Mouse (Mus musculus) frontal cortex, postnatal 10 days (tissue): ENCODE measurements around the gene Wdr59.

Experiments used
- DNase-seq, 2 experiments: peaks; one replicate each; pipeline ENCODE4 v3.0.0; 2022; ENCODE audit warnings: low spot score in 2 of 2, mixed read lengths in 1 of 2

Gene Wdr59

DNA sequence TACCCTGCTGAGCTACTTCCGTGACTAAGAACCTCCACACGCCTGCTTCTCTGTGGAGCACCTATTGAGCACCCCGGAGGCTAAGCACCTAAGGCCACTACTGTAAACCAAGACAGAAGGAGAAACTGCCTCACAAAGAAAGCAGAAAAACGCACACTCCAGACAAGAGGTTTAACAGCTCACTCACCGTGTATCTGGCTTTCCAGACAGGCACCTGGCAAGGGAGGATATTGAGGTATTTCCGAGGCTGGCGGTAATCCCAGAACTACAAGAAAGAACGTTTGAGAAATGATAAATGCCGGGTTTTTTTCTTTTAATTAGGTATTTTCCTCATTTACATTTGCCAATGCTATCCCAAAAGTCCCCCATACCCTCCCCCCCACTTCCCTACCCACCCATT lies 29.4 kb downstream of the Wdr59 start:
- DNase-seq, result no peak

DNA sequence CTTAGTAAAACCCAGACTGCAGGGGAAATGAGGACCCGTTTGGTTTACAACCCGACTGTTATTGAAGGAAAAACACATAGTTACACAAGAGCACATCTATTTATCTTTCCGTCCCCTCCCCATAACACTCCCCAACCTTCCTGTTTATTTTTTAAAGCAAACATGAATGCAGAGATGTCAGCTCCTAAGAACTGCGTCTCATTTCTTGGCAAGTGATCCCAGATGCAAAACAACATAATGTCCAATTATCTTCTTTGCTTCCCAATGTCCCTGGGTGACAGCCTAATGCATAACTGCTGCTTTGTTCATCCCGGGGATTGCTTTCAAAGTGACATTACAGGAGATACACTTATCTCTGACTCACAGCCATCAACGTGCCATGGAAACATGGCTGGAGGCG lies 30.7 kb downstream of the Wdr59 start:
- no peak for DNase-seq

DNA sequence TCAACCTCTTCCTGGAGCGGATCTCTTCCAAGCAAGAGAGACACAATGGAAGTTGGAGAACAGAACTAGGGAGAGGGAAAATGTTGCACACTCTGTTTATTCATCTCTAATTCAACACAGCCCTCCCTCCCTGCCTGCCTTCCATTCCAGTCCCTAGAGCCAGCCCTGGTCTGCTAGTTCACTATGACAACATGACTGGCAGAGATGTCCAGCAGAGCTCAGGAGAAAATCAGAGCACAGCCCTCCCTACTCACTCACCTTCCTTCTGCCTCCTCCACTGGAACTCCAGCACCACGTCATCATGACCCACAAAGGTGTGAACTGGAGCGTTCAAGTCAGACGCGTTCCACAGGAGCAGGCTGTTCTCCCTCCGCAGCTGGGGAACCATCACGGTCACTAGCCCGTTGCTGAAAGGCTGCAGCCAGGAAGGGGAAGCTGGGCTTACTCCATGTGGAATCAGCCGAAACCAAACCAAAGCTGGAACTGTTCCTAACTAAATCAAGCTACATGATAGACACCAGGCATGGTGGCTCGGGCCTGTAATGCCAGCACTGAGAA lies 31.8 kb downstream of the Wdr59 start:
- no peak for DNase-seq

- DNase-seq, result no peak
Observed at GRCm38 (mm10) chr8:111480691-111481090, 41.2 kb downstream of the Wdr59 start.

- no peak for DNase-seq
Observed at GRCm38 (mm10) chr8:111477761-111478465, 44.0 kb downstream of the Wdr59 start.

DNA sequence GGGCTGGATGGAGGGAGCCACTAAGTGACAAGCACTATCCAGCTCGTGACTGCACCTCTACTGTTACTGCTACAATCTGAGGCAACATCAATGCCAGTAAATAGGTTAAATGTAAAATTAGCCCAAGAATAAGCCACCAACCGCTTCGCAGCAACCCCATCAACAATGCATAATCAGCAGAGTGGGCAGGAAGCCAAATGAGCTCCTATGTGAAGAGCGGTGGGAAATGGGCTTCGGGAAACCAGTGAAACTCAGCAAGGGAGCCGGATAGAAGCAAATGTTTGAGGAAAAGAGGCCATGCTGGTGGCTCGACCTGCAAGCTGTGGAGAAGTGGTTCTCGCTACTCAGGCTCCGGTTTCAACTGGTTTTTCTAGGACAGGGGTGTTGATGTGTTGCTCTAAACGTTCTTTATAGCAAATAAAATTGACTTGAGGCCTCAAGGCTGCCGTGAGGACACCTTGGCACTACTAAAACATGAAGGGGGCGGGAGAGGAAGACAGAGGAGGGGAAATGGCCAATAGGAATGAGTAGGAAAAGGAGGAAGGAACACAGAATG lies 50.3 kb downstream of the Wdr59 start:
- no peak for DNase-seq

- no peak for DNase-seq
Observed at GRCm38 (mm10) chr8:111469013-111469412, 52.9 kb downstream of the Wdr59 start.

DNA sequence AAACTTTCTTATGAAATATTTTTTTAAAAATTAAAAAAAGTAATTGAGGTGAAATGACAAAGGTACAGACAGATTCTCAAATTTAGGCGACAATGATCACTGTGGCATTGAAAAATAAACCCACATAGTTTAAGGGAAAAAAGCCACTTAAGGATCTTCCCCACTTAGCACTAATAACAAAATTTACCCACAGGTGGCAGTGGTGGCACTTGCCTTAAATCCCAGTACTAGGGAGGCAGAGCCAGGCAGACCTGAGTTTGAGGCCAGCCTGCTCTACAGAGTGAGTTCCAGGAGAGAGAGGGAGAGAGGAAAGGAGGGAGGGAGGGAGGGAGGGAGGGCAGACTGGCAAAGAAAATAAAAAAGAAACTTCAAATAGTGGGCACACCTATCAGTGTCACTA lies 56.6 kb downstream of the Wdr59 start:
- DNase-seq, result no peak

DNA sequence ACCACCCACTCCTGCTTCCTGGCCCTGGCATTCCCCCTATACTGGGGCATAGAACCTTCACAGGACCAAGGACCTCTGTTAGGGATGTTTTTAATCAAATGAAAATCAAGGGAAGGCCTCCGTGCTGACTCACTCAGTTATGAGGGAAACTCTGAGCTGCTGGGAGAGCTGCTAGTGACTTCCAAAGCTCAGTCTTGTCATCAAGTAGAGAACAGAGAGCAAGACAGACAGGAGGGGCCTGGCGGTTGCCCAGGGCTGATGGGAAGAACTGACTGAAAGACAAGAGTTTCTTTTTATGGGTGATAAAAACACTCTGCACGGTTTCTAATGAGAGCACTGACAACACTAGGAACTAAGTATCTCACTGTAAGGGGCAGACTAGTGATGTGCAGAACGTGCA lies 57.4 kb downstream of the Wdr59 start:
- no peak for DNase-seq

DNA sequence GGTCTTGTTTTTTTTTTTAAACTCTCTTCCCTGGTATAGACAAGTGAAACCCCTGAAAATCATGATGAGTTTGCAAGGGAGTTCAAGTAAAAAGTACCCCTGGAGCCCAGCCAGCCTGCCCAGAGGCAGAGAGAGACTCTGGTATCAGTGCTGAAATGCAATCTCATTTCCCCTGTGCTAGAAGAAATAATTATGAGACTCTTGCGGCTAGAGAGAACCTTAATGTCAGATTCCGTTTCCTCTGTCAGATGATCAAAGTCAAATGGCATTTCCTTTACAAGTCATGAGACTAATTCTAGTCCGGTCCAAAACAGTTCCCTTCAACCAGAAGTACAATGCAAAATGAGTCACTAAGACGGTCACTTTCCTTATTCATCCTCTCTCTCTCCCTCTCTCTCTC lies 72.2 kb downstream of the Wdr59 start:
- DNase-seq, result no peak

GRCm38 (mm10) chr8:111445960-111446660 lies 75.8 kb downstream of the Wdr59 start:
- DNase-seq, result no peak

DNA sequence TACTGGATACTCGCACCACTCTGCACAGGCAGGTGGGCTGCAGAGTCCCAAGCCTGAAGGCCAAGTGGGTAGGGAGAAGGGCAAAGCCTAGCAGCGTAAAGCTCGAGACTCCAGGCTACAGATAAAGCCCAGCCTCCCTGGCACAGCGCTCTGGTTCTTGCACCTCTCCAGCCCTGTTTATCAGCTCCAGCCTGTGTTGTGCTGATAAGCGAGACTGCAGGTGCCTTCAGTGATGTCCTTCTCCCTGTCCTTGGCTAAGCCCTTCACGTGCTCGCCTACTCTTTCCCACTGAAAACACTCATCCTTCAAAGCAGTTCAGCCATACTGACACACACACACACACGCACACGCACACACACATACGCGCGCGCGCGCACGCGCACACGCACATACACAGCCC lies 76.3 kb downstream of the Wdr59 start:
- DNase-seq, result no peak

- no peak for DNase-seq
Observed at GRCm38 (mm10) chr8:111444245-111444644, 77.6 kb downstream of the Wdr59 start.

DNA sequence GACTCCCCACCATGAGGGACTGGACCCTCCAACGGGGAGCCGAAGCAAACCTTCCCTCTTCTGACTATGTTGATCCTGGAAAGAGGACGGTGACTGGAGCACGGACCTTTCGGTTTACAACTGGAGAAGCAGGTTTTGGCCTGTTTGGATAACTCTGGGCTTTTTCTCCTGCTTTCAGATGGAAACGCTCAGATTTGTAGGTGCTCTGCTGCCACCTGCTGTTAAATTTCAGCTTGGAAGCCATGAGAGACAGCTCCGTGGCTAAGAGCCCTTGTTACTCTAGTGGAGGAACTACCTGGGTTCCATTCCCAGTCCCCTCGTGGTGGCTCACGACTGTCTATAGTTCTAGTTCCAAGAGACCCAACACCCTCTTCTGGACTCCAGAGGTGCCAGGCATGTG lies 82.7 kb downstream of the Wdr59 start:
- peak; percentile 31 to 75 for DNase-seq

DNA sequence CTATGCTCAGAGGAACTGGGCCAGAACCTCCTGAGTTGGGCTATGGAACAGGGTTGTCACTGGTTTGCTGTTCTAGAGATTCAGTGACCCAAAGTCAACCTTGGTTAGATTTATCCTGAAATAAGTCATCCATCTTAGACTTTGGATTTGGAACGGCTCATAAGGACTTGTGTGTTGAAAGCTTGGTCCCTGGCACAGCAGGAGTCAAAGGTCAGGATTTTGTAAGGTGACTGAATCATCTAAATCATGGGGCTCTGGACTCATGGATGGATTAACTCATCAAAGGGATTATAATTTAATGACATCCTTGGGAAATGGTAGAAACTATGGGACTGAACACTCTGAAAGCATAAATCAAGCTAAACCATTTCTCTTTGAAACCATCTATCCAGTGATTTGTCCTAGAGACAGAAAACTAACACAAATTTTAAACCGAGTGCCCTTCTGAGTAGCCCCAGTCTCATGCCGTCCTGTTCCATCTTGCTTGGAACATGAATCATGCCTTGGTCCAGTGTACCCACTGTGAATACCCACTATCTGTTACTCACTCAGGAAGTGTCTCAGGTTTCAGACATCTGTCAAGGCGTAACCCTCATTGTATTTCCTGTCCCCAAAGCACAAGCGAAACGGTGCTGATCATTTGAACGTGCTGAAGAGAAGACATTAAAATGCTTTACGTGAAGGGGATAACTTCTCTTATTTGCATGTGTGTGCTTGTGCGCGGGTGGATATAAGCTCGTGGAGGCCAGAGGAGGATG lies 86.6 kb downstream of the Wdr59 start:
- DNase-seq, result no peak

DNA sequence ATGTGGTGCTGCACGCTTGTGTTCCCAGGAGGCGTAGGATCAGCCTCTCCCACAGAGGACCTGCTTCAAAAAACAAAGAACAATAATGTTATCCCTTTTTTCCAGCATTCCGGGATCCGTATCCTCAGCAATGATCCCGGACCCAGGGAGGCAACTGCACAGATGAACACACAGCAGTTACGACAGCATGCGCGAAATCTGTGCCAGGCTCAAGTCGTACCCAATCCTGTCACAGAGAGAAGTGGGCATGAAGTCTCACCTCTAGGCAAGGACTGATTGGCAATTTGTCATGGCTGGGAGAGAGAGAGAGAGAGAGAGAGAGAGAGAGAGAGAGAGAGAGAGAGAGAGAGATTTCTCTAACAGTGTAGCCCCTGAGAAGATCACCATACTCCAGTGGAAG lies 97.2 kb downstream of the Wdr59 start:
- no peak for DNase-seq

- DNase-seq, result no peak
Observed at GRCm38 (mm10) chr8:111424181-111424580, 97.7 kb downstream of the Wdr59 start.

GRCm38 (mm10) chr8:111422614-111423013 lies 99.3 kb downstream of the Wdr59 start:
- no peak for DNase-seq

GRCm38 (mm10) chr8:111419171-111419570 lies 102.7 kb downstream of the Wdr59 start:
- DNase-seq, result no peak

DNA sequence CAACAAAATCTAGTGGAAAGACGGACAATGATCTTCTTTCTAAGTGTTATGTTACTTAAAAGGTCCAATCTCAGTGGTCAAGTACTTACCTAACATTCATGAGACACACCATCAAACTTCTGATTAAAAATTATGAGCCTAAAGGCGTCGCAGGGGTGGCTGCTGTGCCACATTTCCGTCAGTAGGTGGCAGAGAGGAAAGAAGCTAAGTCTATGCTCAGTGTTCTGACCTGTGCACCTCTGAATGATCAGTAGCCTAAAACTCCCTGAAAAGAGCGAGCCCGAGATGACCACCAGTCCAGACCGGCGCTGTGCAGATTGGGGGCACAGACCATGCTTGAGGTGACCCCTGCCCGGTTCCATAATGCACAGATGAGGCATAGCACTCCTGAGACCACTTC lies 103.3 kb downstream of the Wdr59 start:
- DNase-seq, result no peak

DNA sequence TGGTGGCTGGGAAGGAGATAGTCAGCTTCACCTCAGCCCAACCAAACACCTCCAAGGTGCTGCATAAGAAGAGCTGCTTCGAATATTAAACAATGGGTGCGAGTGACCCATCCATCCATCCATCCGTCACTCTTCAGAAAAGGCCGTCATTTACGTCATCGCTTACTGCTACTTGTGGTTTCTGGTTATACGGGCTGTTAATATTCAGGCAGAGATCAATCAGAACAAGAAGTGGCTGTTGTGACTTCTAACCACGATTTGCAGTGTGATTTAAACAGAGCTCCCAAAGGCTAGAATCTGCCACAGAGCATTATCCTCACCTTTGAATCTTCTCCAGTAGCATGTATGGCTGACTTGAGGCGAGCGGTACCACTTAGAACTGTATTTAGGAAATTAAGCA lies 104.7 kb downstream of the Wdr59 start:
- no peak for DNase-seq

- DNase-seq, result no peak
Observed at GRCm38 (mm10) chr8:111403391-111403790, 118.5 kb downstream of the Wdr59 start.
